Mouse (Mus musculus): ENCODE measurements around the gene Ecm2. TPM values are rescaled to one million over a fixed set of nuclear protein-coding genes. Genes with fewer than 3 reads are reported as not detected.

Gene Ecm2
- polyA plus RNA-seq (2015; fragmentation: Nextera tagmentation; extraction: Ambion mirVana) = 1.9 and 2.2 TPM in 2 replicates

- no peak for ATAC-seq (ENCODE audit: low FRiP score)
- WGBS = 59% methylated on average over 4 of the region's 4 CpGs
- no peak within 1 kb of the TSS for H3K9ac ChIP-seq (replicated peaks)
- no peak within 1 kb of the TSS for H3K27ac ChIP-seq (replicated peaks)
- H3K9me3 ChIP-seq (replicated peaks) = no peaks in the 10 kb centered on the region
- H3K36me3 ChIP-seq = no peaks in the 10 kb centered on the region
- H3K27me3 ChIP-seq (replicated peaks) = no peaks in the 10 kb centered on the region
- H3K4me1 ChIP-seq = no peaks in the 10 kb centered on the region
- H3K4me3 ChIP-seq (replicated peaks) = no peak within 1 kb of the TSS
- no peak within 1 kb of the TSS for H3K4me2 ChIP-seq
Measured at GRCm38 (mm10) chr13:49504510-49504909, at the start of gene Ecm2. TSS of gene Ecm2 (plus strand) at chr13:49504810.

DNA sequence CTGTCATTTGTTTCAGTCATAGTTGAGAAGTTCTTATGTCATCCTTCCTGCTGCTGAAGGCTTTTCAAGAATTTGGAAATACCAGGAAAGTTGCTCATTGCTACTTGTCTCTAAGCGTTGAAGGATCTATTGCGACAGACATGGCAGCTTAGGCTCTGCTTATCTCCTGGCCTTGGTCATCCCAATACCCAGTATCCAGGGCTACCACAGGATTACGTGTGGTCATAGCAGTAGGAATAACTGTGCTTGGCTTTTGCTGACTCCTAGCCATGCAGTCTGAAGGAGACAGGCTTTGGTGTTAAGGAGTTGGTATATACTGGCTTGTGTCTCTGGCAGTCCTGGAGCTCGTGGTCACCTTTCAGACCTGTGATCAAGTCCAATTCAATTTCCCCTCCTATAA is 44.3 kb upstream of the Ecm2 start:
- no peaks in the 10 kb centered on the region for H3K27me3 ChIP-seq (replicated peaks)
- H3K9me3 ChIP-seq (replicated peaks) = no peaks in the 10 kb centered on the region
- no peak for ATAC-seq (ENCODE audit: low FRiP score)
- H3K4me3 ChIP-seq (replicated peaks) = no peak overlapping the region
- WGBS = 89% methylated on average over 4 of the region's 4 CpGs
- H3K27ac ChIP-seq (replicated peaks) = peak overlapping the region; percentile 54
- H3K4me2 ChIP-seq = no peak overlapping the region
- peaks cover 45% of the 10 kb centered on the region for H3K36me3 ChIP-seq
- no peaks in the 10 kb centered on the region for H3K4me1 ChIP-seq
- no peak overlapping the region for H3K9ac ChIP-seq (replicated peaks)

DNA sequence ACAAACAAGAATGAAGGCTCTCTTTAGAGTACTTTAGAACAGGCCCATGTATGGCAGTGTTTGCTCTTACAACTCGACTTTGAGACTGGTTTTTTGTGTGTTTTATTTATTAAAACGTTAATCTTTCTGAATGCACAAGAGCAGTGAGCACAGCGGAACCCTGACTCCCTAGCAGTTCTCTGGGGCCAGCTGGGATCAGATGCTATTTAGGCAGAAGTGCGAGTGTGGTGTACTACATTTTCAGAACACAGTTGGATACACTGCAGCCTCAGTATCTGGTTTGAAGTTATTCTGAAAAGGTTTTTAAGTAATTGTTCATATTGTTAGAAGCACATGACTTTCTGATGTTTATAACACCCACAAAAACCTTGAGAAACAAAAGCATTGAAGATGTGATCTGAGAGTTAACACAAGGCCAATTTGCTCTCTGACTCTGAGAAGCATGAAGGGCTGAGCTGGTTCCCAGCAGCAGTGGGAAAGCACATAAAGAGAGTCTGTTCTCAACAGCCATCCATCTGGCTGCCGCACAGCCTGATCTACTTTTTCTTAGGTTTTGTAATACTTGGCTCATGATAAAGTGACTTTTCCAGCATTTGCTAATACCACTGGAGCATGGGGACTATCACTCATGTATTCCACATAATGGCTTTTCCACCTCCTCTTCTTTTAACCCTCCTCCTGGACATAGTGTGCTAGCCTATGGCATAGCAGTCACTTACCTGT is 43.8 kb upstream of the Ecm2 start:
- no peaks in the 10 kb centered on the region for H3K27me3 ChIP-seq (replicated peaks)

DNA sequence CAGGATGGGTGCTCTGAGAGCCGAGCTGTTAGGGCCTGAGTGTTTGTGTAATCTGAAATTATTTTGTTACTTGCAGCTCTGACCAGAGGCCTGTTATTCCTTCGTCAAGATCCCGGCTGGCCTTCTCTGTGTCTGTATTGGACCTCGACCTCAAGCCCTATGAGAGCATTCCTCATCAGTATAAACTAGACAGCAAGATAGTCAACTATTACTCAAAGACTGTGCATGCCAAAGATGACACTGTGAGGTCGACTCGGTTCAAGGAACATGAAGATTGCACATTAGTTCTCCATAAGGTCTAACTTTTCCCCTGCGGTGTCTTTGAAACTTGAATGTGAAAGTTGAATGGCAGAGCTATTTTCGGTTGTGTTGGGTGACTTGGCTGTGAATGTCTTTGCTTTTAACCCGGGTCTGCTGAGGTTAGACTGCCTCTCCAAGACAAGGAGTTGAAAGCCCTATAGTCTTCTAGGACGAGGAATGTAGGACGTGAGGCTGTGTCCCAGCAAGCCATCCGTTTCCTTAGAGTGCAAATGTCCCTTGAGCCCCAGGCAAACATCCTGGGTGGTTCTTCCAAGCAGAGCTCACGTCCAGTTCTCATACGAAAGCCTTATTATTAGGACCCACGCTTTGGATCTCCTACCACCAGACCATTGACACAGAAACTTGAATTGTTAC is 43.0 kb upstream of the Ecm2 start:
- ATAC-seq (ENCODE audit: low FRiP score) = no peak
- peaks cover 51% of the 10 kb centered on the region for H3K36me3 ChIP-seq

More for the DNA sequence above, 43.8 kb upstream of the Ecm2 start:
- ATAC-seq (ENCODE audit: low FRiP score) = no peak
- Histone ChIP-seq H3K4me3 (replicated peaks) (no peak overlapping the region), H3K4me1 (no peaks in the 10 kb centered on the region), H3K9ac (replicated peaks) (no peak overlapping the region), H3K9me3 (replicated peaks) (no peaks in the 10 kb centered on the region), H3K36me3 (peaks cover 50% of the 10 kb centered on the region), H3K4me2 (no peak overlapping the region), H3K27ac (replicated peaks) (peak overlapping the region; percentile 54)
- 70% methylated on average over 5 of the region's 5 CpGs for WGBS

GRCm38 (mm10) chr13:49462921-49463320 is 41.7 kb upstream of the Ecm2 start:
- Histone ChIP-seq H3K27me3 (replicated peaks) (no peaks in the 10 kb centered on the region), H3K4me1 (no peaks in the 10 kb centered on the region), H3K4me3 (replicated peaks) (no peak overlapping the region), H3K9ac (replicated peaks) (no peak overlapping the region), H3K27ac (replicated peaks) (no peak overlapping the region), H3K36me3 (peaks cover 48% of the 10 kb centered on the region), H3K9me3 (replicated peaks) (no peaks in the 10 kb centered on the region), H3K4me2 (no peak overlapping the region)
- WGBS = 98% methylated on average over 2 of the region's 2 CpGs
- no peak for ATAC-seq (ENCODE audit: low FRiP score)

More for the DNA sequence above, 43.0 kb upstream of the Ecm2 start:
- 76% methylated on average over 15 of the region's 15 CpGs for WGBS
- no peaks in the 10 kb centered on the region for H3K27me3 ChIP-seq (replicated peaks)
- no peak overlapping the region for H3K4me2 ChIP-seq
- H3K4me3 ChIP-seq (replicated peaks) = no peak overlapping the region
- H3K27ac ChIP-seq (replicated peaks) = peak overlapping the region; percentile 54
- H3K4me1 ChIP-seq = no peaks in the 10 kb centered on the region
- H3K9ac ChIP-seq (replicated peaks) = no peak overlapping the region
- H3K9me3 ChIP-seq (replicated peaks) = no peaks in the 10 kb centered on the region

DNA sequence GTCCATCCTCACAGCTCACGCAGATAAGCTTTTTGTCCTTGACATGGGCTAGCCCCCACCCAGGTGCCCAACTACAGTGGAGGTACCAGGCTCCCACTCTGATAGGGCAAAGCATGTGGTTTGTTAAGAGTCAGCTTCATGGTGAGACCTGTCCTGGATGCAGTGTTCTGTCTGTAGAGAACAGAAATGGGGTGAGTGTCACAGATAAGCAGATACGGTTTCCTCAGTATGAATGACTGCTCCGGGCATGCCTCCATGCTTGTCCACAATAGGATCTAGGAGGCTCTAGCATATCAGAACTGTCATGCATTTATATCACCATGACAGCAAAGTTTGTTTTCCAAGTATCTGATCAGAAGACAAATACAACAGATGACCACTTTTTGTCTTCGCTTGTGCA is 38.7 kb upstream of the Ecm2 start:
- 97% methylated on average over 4 of the region's 4 CpGs for WGBS
- H3K4me1 ChIP-seq = no peaks in the 10 kb centered on the region
- no peak overlapping the region for H3K9ac ChIP-seq (replicated peaks)
- H3K9me3 ChIP-seq (replicated peaks) = no peaks in the 10 kb centered on the region
- no peak overlapping the region for H3K4me2 ChIP-seq
- H3K27me3 ChIP-seq (replicated peaks) = no peaks in the 10 kb centered on the region
- ATAC-seq (ENCODE audit: low FRiP score) = no peak
- no peak overlapping the region; the same call in 1 of the 2 replicates for H3K27ac ChIP-seq (replicated peaks)
- H3K36me3 ChIP-seq = peaks cover 34% of the 10 kb centered on the region
- no peak overlapping the region for H3K4me3 ChIP-seq (replicated peaks)

GRCm38 (mm10) chr13:49466393-49467075 is 38.1 kb upstream of the Ecm2 start:
- 79% methylated on average over 11 of the region's 11 CpGs for WGBS
- peaks cover 34% of the 10 kb centered on the region for H3K36me3 ChIP-seq
- H3K4me3 ChIP-seq (replicated peaks) = no peak overlapping the region
- no peak for ATAC-seq (ENCODE audit: low FRiP score)
- H3K9ac ChIP-seq (replicated peaks) = no peak overlapping the region
- no peaks in the 10 kb centered on the region for H3K27me3 ChIP-seq (replicated peaks)
- no peaks in the 10 kb centered on the region for H3K9me3 ChIP-seq (replicated peaks)
- H3K4me1 ChIP-seq = no peaks in the 10 kb centered on the region
- no peak overlapping the region; the same call in 1 of the 2 replicates for H3K27ac ChIP-seq (replicated peaks)
- H3K4me2 ChIP-seq = no peak overlapping the region

DNA sequence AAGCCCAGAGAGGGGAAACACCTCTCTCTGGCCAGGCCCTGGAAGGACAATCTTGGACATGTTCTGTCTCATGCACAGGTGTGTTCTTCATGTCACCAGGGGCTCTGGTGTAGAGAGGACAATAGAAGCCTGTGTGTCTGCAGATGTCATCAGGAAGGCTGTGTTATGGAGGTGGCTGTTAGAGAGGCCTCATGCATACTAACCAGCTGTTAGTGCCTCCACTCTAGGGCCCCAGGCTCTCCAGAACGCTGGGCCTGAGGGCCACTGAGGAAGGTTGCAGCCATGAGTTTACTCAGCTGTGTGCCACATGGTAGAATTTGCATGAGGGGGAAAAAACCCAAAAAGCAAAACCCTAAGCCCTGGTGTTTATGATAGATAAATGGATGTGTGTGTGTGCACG is 37.0 kb upstream of the Ecm2 start:
- 75% methylated on average over 2 of the region's 2 CpGs for WGBS
- no peak for ATAC-seq (ENCODE audit: low FRiP score)
- Histone ChIP-seq H3K9ac (replicated peaks) (no peak overlapping the region), H3K27ac (replicated peaks) (no peak overlapping the region; the same call in 1 of the 2 replicates), H3K27me3 (replicated peaks) (no peaks in the 10 kb centered on the region), H3K4me2 (no peak overlapping the region), H3K36me3 (peaks cover 26% of the 10 kb centered on the region), H3K4me1 (no peaks in the 10 kb centered on the region), H3K4me3 (replicated peaks) (no peak overlapping the region), H3K9me3 (replicated peaks) (no peaks in the 10 kb centered on the region)

DNA sequence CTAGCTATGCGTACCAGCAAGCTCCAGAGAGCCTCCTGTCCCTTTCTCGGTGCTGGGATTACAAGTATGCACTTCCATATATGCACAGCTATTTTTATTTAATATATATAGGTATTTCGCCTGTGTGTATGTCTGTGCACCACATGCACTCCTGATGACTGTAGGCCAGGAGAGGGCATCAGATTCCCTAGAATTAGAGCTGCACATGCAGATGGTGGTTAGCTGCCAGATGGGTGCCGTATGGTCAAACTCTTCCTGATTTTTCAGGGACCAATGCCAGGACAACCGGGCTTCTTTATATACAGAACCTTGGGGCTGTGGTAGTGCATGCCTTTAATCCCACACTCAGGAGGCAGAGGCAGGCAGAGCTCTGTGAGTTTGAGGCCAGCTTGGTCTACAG is 35.6 kb upstream of the Ecm2 start:
- no peak overlapping the region for H3K9ac ChIP-seq (replicated peaks)
- H3K4me3 ChIP-seq (replicated peaks) = no peak overlapping the region
- 92% methylated on average over 5 of the region's 5 CpGs for WGBS
- H3K27me3 ChIP-seq (replicated peaks) = no peaks in the 10 kb centered on the region
- peaks cover 19% of the 10 kb centered on the region for H3K36me3 ChIP-seq
- no peaks in the 10 kb centered on the region for H3K9me3 ChIP-seq (replicated peaks)
- H3K4me2 ChIP-seq = no peak overlapping the region
- ATAC-seq (ENCODE audit: low FRiP score) = no peak
- H3K4me1 ChIP-seq = no peaks in the 10 kb centered on the region
- no peak overlapping the region for H3K27ac ChIP-seq (replicated peaks)

DNA sequence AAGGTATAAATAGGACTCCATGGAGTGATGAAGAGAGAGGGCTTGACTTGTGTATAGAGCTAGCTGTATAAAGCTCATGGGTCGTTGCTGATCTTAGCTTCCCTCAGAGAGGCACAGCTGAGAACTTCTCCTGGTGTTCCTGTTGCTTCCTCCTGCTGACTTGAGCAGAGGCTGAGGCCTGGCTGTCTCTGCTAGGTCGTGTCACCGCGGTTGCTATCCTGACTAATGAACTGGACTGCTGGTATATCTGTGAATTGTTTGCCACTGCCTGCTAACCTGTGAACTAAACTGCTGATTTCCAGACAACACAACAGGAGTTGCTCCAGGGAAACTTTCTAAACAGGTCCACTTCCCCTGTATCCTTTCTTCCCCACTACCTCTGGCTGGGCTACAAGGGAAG is 34.3 kb upstream of the Ecm2 start:
- H3K9me3 ChIP-seq (replicated peaks) = no peaks in the 10 kb centered on the region
- H3K4me1 ChIP-seq = no peaks in the 10 kb centered on the region
- 86% methylated on average over 4 of the region's 4 CpGs for WGBS
- H3K36me3 ChIP-seq = peaks cover 6% of the 10 kb centered on the region; the same call in 1 of the 2 replicates
- H3K4me3 ChIP-seq (replicated peaks) = no peak overlapping the region
- H3K4me2 ChIP-seq = no peak overlapping the region
- no peak for ATAC-seq (ENCODE audit: low FRiP score)
- H3K27me3 ChIP-seq (replicated peaks) = no peaks in the 10 kb centered on the region
- H3K9ac ChIP-seq (replicated peaks) = no peak overlapping the region
- H3K27ac ChIP-seq (replicated peaks) = no peak overlapping the region

- H3K9ac ChIP-seq (replicated peaks) = no peak overlapping the region
- H3K9me3 ChIP-seq (replicated peaks) = no peaks in the 10 kb centered on the region
- no peaks in the 10 kb centered on the region for H3K4me1 ChIP-seq
- H3K27ac ChIP-seq (replicated peaks) = no peak overlapping the region
- H3K36me3 ChIP-seq = peaks cover under 1% of the 10 kb centered on the region; the same call in 1 of the 2 replicates
- no peak overlapping the region for H3K4me3 ChIP-seq (replicated peaks)
- ATAC-seq (ENCODE audit: low FRiP score) = no peak
- WGBS = 74% methylated on average over 4 of the region's 4 CpGs
- no peaks in the 10 kb centered on the region for H3K27me3 ChIP-seq (replicated peaks)
- no peak overlapping the region for H3K4me2 ChIP-seq
Measured at GRCm38 (mm10) chr13:49470806-49471205, 33.8 kb upstream of the Ecm2 start.
